In genomic region chr9:27300188-27300691, GRCm38 (mm10) we compare ENCODE assay signal across 10 mouse cellular contexts. TPM values are rescaled to one million over a fixed set of nuclear protein-coding genes. Genes with fewer than 3 reads are reported as not detected.
DNase-seq lines count a peak whose midpoint lies in the region; ATAC-seq and TF ChIP-seq lines count a peak whose summit lies in the region.
"Had no signal": no experiment of that assay in that cellular context is flagged by ENCODE, and none has a peak within 500 bp of the region (broad histone marks: within the 10 kb centered on the region; RNA-seq: fewer than 3 reads in every experiment).

No protein-coding gene starts in this region.

- peak overlapping the region; percentile 68 for H3K9ac ChIP-seq in heart, adult 2 months (ENCODE audit: low read depth, low read length)
- H3K9ac ChIP-seq in heart, embryonic 11.5 days (ENCODE audit: low read depth, low read length), result no peak overlapping the region
- H3K9ac ChIP-seq in kidney, embryonic 15.5 days, result peak overlapping the region; percentile 33

- peak overlapping the region; percentile 82 for H3K4me3 ChIP-seq in heart, adult 2 months
- H3K4me3 ChIP-seq in cerebellum, adult 2 months (replicated peaks; ENCODE audit: insufficient read depth, low read depth, low read length), result peak overlapping the region; percentile 83
- H3K4me3 ChIP-seq in heart, embryonic 11.5 days (ENCODE audit: low read depth, low read length), result peak overlapping the region; percentile 67
- H3K4me3 ChIP-seq in kidney, embryonic 15.5 days (replicated peaks), result peak overlapping the region; percentile 74

- no peak for TF ChIP-seq EP300 in heart, adult 2 months (IDR thresholded peaks at IDR 0.05; ENCODE audit: insufficient read depth, low read depth, low read length)

- DNase-seq in heart, adult 2 months, result peak; percentile 43
- no peak for DNase-seq in heart, adult 11 months
- peak; percentile 74 to 76 for DNase-seq in cerebellum, adult 2 months
- DNase-seq in mesoderm, embryonic 11.5 days (ENCODE audit: low read depth, low spot score), result peak; percentile 28
- no peak for DNase-seq in adipocyte (ENCODE audit: low spot score)
- DNase-seq in thymus, postnatal 4 days, result no peak

- H3K36me3 ChIP-seq in heart, adult 2 months (ENCODE audit: control insufficient read depth, insufficient read depth, low read length), result no peaks in the 10 kb centered on the region
- no peaks in the 10 kb centered on the region for H3K36me3 ChIP-seq in heart, embryonic 11.5 days (ENCODE audit: control insufficient read depth, insufficient read depth, low read length)
- no peaks in the 10 kb centered on the region for H3K36me3 ChIP-seq in kidney, embryonic 15.5 days

- H3K4me1 ChIP-seq in heart, adult 2 months (ENCODE audit: control insufficient read depth, insufficient read depth, low read length), result peaks cover 2% of the 10 kb centered on the region; the same call in 1 of the 2 replicates
- peaks cover 24% of the 10 kb centered on the region for H3K4me1 ChIP-seq in cerebellum, adult 2 months (ENCODE audit: control insufficient read depth, insufficient read depth, low read length)
- H3K4me1 ChIP-seq in heart, embryonic 11.5 days (ENCODE audit: control insufficient read depth, insufficient read depth, low read length), result peaks cover 7% of the 10 kb centered on the region; the same call in 1 of the 2 replicates
- peaks cover 37% of the 10 kb centered on the region for H3K4me1 ChIP-seq in kidney, embryonic 15.5 days

- no peaks in the 10 kb centered on the region for H3K9me3 ChIP-seq in heart, embryonic 11.5 days (replicated peaks; ENCODE audit: control insufficient read depth, low read length)
- H3K9me3 ChIP-seq in kidney, embryonic 15.5 days (replicated peaks), result no peaks in the 10 kb centered on the region

- ATAC-seq in heart, embryonic 11.5 days (replicated peaks; ENCODE audit: insufficient number of reproducible peaks, low FRiP score, low TSS enrichment), result no peak
- no peak for ATAC-seq in kidney, embryonic 15.5 days (replicated peaks; ENCODE audit: low FRiP score)

- no peaks in the 10 kb centered on the region for H3K27me3 ChIP-seq in heart, adult 2 months (ENCODE audit: control insufficient read depth, insufficient read depth, low read length)
- no peaks in the 10 kb centered on the region for H3K27me3 ChIP-seq in cerebellum, adult 2 months (ENCODE audit: control insufficient read depth, insufficient read depth, low read length)
- H3K27me3 ChIP-seq in heart, embryonic 11.5 days (ENCODE audit: control insufficient read depth, insufficient read depth, low read length), result peaks cover 26% of the 10 kb centered on the region
- H3K27me3 ChIP-seq in kidney, embryonic 15.5 days, result peaks cover 52% of the 10 kb centered on the region

- WGBS in heart, adult 2 months, result 3% methylated on average over 32 of the region's 32 CpGs
- 1% methylated on average over 32 of the region's 32 CpGs for WGBS in cerebellum, adult 2 months
- WGBS in heart, embryonic 11.5 days (ENCODE audit: insufficient replicate concordance), result under 1% methylated on average over 32 of the region's 32 CpGs
- WGBS in kidney, embryonic 15.5 days, result under 1% methylated on average over 32 of the region's 32 CpGs

- intact Hi-C loops in heart, adult 2 months (cut with DNase I), result no loop called here

- peak overlapping the region; percentile 12 for H3K27ac ChIP-seq in heart, adult 2 months
- H3K27ac ChIP-seq in cerebellum, adult 2 months (ENCODE audit: insufficient read depth, low read length), result peak overlapping the region; percentile 67
- H3K27ac ChIP-seq in heart, embryonic 11.5 days (ENCODE audit: low read depth, low read length), result no peak overlapping the region
- H3K27ac ChIP-seq in kidney, embryonic 15.5 days, result no peak overlapping the region

- peak overlapping the region; percentile 94 for H3K4me2 ChIP-seq in heart, embryonic 11.5 days
- peak overlapping the region; percentile 89 for H3K4me2 ChIP-seq in kidney, embryonic 15.5 days

- no peak for TF ChIP-seq CTCF in heart, adult 2 months (IDR thresholded peaks at IDR 0.05)
- TF ChIP-seq CTCF in cerebellum, adult 2 months (IDR thresholded peaks at IDR 0.05; ENCODE audit: borderline replicate concordance, insufficient read depth, low read depth, low read length), result no peak

- H3K79me2 ChIP-seq in heart, adult 2 months (replicated peaks; ENCODE audit: control insufficient read depth, insufficient read depth, low read length), result no peaks in the 10 kb centered on the region

- no peak for TF ChIP-seq POLR2A in heart, adult 2 months (IDR thresholded peaks at IDR 0.05; ENCODE audit: insufficient read depth, low read depth, low read length)
- 0 out of 2 replicates have a peak, but pooled peaks have one; percentile 12 for TF ChIP-seq POLR2A in cerebellum, adult 2 months (IDR thresholded peaks at IDR 0.05; ENCODE audit: borderline replicate concordance, insufficient read depth, low read length)

RNA-seq across cellular contexts. Expression of gene Igsf9b, which starts 1.2 kb away (rescaled TPM):
- total RNA-seq in heart, adult 2 months (2021), result 1 to 10 TPM; 4.5 to 5.3 TPM
- 1.7 and 2.3 TPM in 2 replicates for polyA plus RNA-seq in heart, adult 2 months (2012; rRNA removed)
- 25.7 and 31.6 TPM in 2 replicates for polyA plus RNA-seq in cerebellum, adult 2 months (2012; rRNA removed)
- 1.7 and 2.8 TPM in 2 replicates for polyA plus RNA-seq in heart, embryonic 11.5 days (2014; fragmentation: Nextera tagmentation; extraction: Ambion mirVana)
- 2.5 and 2.7 TPM in 2 replicates for polyA plus RNA-seq in kidney, embryonic 15.5 days (2015; fragmentation: Nextera tagmentation; extraction: Ambion mirVana)
- total RNA-seq: MEL had no signal
- polyA plus RNA-seq: liver, adult 2 months had no signal

Comparison
In these comparisons a context has a peak if more than half of its experiments do, and no peak if none do; other contexts are left out.
1. DNase-seq: peak in heart, adult 2 months (2 of 2), cerebellum, adult 2 months (2 of 2) and mesoderm, embryonic 11.5 days (single experiment); none in heart, adult 11 months (single experiment), adipocyte (single experiment) and thymus, postnatal 4 days (single experiment).
2. H3K27ac ChIP-seq: peak in heart, adult 2 months (single experiment) and cerebellum, adult 2 months (single experiment); none in heart, embryonic 11.5 days (single experiment) and kidney, embryonic 15.5 days (single experiment).
3. Peak in every context shown above with its lines, with median percentiles within 50 percentile points of each other: H3K4me3 ChIP-seq.